Mouse (Mus musculus) megakaryocyte, embryonic 14.5 days (primary cell): ENCODE measurements around the gene Dab1.

Experiments used
- FLI1 ChIP-seq: IDR thresholded peaks from 2 replicates; pipeline ENCODE4 v1.6.1; 2012; ENCODE audit warnings: low read length, inconsistent platforms, mixed read lengths
- GATA1 ChIP-seq: IDR thresholded peaks from 3 replicates; pipeline ENCODE4 v1.6.1; 2012; ENCODE audit warnings: mixed read lengths, low read length, inconsistent platforms, borderline replicate concordance

DNA sequence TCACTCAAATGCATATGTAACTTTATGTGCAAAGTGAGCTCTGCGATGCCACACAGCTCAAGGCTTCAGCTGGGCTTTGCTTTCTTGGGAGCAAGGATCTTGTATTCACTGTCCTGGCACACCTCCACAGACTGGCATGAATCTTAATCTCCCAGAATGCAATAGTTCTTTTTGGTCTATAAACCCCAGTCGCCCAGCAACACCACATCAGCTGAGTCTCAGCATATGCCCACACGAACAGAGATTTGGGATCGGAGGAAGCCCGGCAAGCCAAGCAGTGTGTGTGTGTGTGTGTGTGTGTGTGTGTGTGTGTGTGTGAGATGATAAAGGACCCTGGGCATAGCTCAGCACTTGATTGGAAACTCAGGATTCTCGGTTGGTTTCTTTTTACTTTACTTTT is 177.3 kb downstream of the Dab1 start:
- TF ChIP-seq GATA1 (no peak), FLI1 (no peak)
